Mouse (Mus musculus) thymus, postnatal 14 days (tissue): ENCODE data around the gene Spats2l.

ENCODE experiments used
- DNase-seq: peaks from one replicate; pipeline ENCODE4 v3.0.0; 2021

Spats2l gene

DNA sequence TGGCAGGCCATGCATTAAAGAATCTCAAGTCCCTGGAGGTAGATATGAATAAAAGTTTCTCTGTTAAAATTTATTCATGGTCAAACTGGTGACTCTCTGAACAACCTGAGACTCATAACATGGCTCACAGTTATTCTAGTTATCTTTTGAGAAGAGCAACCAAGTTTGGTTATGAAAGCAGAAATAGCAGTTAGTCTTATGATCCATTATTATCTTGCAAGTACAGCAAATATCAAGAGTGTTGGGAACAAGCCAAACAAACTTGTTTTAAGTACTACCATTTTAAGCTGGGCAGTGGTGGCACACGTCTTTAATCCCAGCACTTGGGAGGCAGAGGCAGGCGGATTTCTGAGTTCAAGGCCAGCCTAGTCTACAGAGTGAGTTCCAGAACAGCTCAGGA, 217.3 kb downstream of the Spats2l start:
- no peak for DNase-seq

DNA sequence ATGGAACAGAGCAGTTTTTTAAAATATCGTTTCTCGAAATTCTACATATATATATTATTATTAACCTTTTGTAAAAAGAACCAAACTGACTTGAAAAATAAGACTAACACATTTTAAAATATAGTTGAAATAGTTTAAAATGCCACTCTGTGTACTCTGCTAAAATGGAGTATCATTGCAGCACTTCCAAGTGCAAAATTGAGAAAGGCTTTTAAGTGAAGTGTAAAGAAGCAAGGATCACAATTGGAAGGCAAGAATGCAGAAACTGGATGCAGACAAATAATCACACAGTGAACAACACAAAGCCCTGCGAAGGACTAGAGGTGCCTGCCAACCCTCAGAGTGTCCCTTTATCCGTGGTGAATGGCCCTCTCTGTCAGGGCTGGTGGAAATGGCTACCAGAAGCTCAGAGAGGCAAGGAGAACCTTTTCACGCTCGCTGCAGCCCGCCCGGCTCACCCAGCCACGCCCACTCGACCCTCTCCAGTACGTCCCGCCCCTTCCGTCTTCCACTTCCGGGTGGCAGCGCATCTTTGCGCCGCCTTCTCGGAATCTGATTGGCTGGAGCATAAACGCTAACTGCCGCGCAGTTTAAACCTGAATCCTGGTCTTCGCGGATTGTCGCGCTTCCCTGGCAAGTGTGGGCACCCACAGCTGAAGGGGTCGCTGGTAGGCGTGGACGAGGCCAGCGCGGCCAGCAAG, 221.6 kb downstream of the Spats2l start, which contains the start of gene Sgo2a:
Sgo2a (plus strand) TSS at position 540 of the 701 bp plus-strand sequence.
- peak; percentile 95 for DNase-seq

DNA sequence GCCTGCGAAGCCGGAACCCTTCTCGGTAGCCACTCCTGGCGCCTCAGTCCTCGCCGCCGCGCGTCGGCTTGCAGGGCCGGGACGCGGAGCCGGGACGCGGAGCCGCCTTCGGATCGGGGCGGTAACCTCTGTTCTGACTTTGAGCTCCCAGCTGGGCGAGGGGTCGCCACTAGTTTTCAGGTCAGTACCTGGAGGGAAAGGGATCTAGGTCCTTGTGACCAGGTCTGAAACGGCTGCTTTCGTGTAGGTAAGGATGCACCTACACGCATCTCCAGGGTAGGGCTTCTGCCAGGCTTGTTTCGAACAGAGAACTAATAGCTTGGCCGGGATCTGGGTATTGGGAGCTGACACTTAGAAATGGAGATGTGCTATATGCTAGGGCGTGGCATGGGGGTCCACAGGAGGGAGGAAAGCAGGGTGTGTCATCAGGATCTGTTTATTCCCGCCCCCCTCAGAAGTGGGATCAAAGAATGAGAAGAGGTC, 222.2 kb downstream of the Spats2l start:
- DNase-seq = no peak
